Comparison of ENCODE assay signal across 8 mouse cellular contexts in genomic region chr9:107580501-107581317, GRCm38 (mm10). TPM values are rescaled to one million over a fixed set of nuclear protein-coding genes. Genes with fewer than 3 reads are reported as not detected.
A peak's percentile ranks its signal among the peaks of the same experiment; 100 is the strongest.
DNase-seq lines count a peak whose midpoint lies in the region; ATAC-seq lines count a peak whose summit lies in the region.

Hyal3 (plus strand) TSS chr9:107580818.

- H3K4me2 ChIP-seq in intestine, embryonic 14.5 days (ENCODE audit: low read length): peak within 1 kb of the TSS; percentile 77

- peak; percentile 76 to 80 for DNase-seq in adrenal gland, adult 18-20 months (ENCODE audit: low spot score in 2 of 2)
- DNase-seq in embryo, embryonic 11 days: peak; percentile 91
- DNase-seq in gastrocnemius, postnatal 14 days: peak; percentile 91
- peak; percentile 88 for DNase-seq in intestine, embryonic 14.5 days (ENCODE audit: low spot score)
- DNase-seq in left cerebral cortex, postnatal 10 days (ENCODE audit: extremely low spot score in 1 of 2, low spot score in 2 of 2): peak; percentile 87 to 94
- peak; percentile 86 to 91 for DNase-seq in right cerebral cortex, postnatal 36 days (ENCODE audit: low spot score in 2 of 2)
- peak; percentile 87 to 91 for DNase-seq in urinary bladder, postnatal 4 days (ENCODE audit: low spot score in 2 of 2)

- intact Hi-C loops in gastrocnemius, postnatal 14 days (cut with DNase I; ENCODE audit: low total_unique reads): no loop called here
- intact Hi-C loops in left cerebral cortex, postnatal 10 days (cut with DNase I): no loop called here

- ATAC-seq in intestine, embryonic 14.5 days (replicated peaks; ENCODE audit: low FRiP score, low TSS enrichment, low read depth): peak; percentile 62
- ATAC-seq in megakaryocyte progenitor cell, adult 5-6 weeks (replicated peaks; ENCODE audit: poor library complexity): peak; percentile 84

- no peaks in the 10 kb centered on the region for H3K9me3 ChIP-seq in intestine, embryonic 14.5 days (ENCODE audit: control insufficient read depth, low read length)

- peak within 1 kb of the TSS; percentile 58 for H3K4me3 ChIP-seq in intestine, embryonic 14.5 days (ENCODE audit: low read depth, low read length)

- H3K27me3 ChIP-seq in intestine, embryonic 14.5 days (replicated peaks; ENCODE audit: control insufficient read depth, insufficient read depth, low read length): no peaks in the 10 kb centered on the region

- peak within 1 kb of the TSS; percentile 91 for H3K27ac ChIP-seq in intestine, embryonic 14.5 days (ENCODE audit: low read depth)

- peaks cover 7% of the 10 kb centered on the region for H3K4me1 ChIP-seq in intestine, embryonic 14.5 days (replicated peaks; ENCODE audit: control insufficient read depth, insufficient read depth, low read length)

- under 1% methylated on average over 32 of the region's 32 CpGs for WGBS in intestine, embryonic 14.5 days

- H3K9ac ChIP-seq in intestine, embryonic 14.5 days (ENCODE audit: low read length): peak within 1 kb of the TSS; percentile 67

- H3K36me3 ChIP-seq in intestine, embryonic 14.5 days (ENCODE audit: control insufficient read depth, insufficient read depth, low read length): peaks cover 6% of the 10 kb centered on the region; the same call in 1 of the 2 replicates

RNA-seq across cellular contexts. Expression of gene Hyal3, which starts in this region (rescaled TPM):
- total RNA-seq in adrenal gland, adult 18-20 months (2021): 1 to 10 TPM; 1.4 to 1.7 TPM
- under 1 TPM; 0.23 to 0.49 TPM for total RNA-seq in gastrocnemius, postnatal 14 days (2021)
- 0.87 and 1.4 TPM in 2 replicates for polyA plus RNA-seq in intestine, embryonic 14.5 days (2014; fragmentation: Nextera tagmentation; extraction: Ambion mirVana)
- total RNA-seq in left cerebral cortex, postnatal 10 days (2021): 1 to 10 TPM in 1 of 2 experiments, under 1 TPM in 1; 0.99 to 1.4 TPM
- total RNA-seq in megakaryocyte progenitor cell, adult 5-6 weeks (2015): 1.4 and 1.7 TPM in 2 replicates
- 0.58 TPM in 1 of 2 replicates, not detected in the other for total RNA-seq in megakaryocyte progenitor cell, adult 5-6 weeks (2017)

Comparison
In these comparisons a context has a peak if more than half of its experiments do, and no peak if none do; other contexts are left out.
1. Peak in every context shown above with its lines: DNase-seq, ATAC-seq, H3K4me3 ChIP-seq and H3K27ac ChIP-seq.
2. Peak in DNase-seq in gastrocnemius, postnatal 14 days; RNA of the gene not detected or under 1 TPM.